Mouse (Mus musculus): ENCODE measurements at regions not wholly inside any gene's neighbourhood (a gene's known extent, or its start where the extent isn't known, plus 50 kb on each side); places are given as distances from the start of the nearest gene placed in this dataset.
A peak's percentile ranks its signal among the peaks of the same experiment; 100 is the strongest.

DNA sequence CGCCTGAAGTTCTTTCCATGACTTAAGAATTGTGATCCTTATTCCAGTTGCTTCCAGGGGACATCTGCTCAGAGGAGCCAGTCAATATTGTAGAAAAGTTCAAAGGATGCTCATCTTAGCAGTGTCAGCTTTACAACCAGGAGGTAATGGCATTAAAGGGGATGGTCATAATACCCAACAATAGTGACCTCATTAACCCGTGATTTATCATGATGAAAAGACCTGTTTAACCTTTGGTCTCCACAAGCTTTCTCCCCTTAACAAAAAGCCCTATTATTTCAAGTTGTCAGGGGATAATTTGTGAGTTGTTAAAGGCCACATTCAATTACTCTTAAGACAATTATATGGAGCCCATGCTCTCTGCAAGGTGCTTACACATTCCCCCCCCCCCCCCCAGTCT, 54.3 kb upstream of the Htatip2 start:
- peaks cover 34% of the 10 kb centered on the region for H3K4me1 ChIP-seq (ENCODE audit: control insufficient read depth, insufficient read depth, low read length)
- 18% methylated on average over 2 of the region's 2 CpGs for WGBS

DNA sequence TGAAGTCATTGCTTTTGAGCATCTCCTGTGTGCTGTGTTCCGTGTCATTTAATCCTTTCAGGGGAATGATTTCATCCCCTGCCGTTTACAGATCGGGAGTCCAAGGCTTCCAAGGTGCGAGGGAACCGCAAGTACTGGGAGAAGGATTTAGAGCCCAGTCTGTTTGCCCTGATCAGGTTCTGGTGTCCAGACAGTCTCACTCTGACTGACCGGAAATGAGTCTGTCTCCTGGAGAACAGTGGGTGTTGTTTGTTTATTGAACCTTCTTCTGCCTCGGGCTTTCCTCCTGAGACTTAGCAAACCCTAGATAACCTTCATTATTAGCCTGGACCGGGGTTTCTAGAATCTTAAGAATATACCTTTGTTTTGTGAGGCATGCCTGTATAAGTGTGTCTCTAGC, 58.2 kb upstream of the Htatip2 start:
- Histone ChIP-seq H3K27ac (ENCODE audit: low read depth, low read length) (no peak overlapping the region), H3K4me2 (no peak overlapping the region; the same call in 1 of the 2 replicates), H3K4me3 (ENCODE audit: low read depth, low read length) (no peak overlapping the region), H3K27me3 (ENCODE audit: control insufficient read depth, insufficient read depth, low read length) (peaks cover 79% of the 10 kb centered on the region), H3K9me3 (ENCODE audit: control insufficient read depth, low read length) (no peaks in the 10 kb centered on the region), H3K4me1 (ENCODE audit: control insufficient read depth, insufficient read depth, low read length) (peaks cover 38% of the 10 kb centered on the region), H3K36me3 (ENCODE audit: control insufficient read depth, insufficient read depth, low read length) (no peaks in the 10 kb centered on the region), H3K9ac (ENCODE audit: low read length) (no peak overlapping the region)
- peak; percentile 85 for DNase-seq (ENCODE audit: low spot score, missing footprints)
- 17% methylated on average over 8 of the region's 8 CpGs for WGBS
- no peak for ATAC-seq (ENCODE audit: low FRiP score)

More for the DNA sequence above, 54.3 kb upstream of the Htatip2 start:
- Histone ChIP-seq H3K4me2 (no peak overlapping the region), H3K27me3 (ENCODE audit: control insufficient read depth, insufficient read depth, low read length) (peaks cover 67% of the 10 kb centered on the region), H3K36me3 (ENCODE audit: control insufficient read depth, insufficient read depth, low read length) (no peaks in the 10 kb centered on the region), H3K27ac (ENCODE audit: low read depth, low read length) (no peak overlapping the region), H3K4me3 (ENCODE audit: low read depth, low read length) (no peak overlapping the region), H3K9me3 (ENCODE audit: control insufficient read depth, low read length) (no peaks in the 10 kb centered on the region), H3K9ac (ENCODE audit: low read length) (no peak overlapping the region)
- no peak for DNase-seq (ENCODE audit: low spot score, missing footprints)
- ATAC-seq (ENCODE audit: low FRiP score), result no peak

DNA sequence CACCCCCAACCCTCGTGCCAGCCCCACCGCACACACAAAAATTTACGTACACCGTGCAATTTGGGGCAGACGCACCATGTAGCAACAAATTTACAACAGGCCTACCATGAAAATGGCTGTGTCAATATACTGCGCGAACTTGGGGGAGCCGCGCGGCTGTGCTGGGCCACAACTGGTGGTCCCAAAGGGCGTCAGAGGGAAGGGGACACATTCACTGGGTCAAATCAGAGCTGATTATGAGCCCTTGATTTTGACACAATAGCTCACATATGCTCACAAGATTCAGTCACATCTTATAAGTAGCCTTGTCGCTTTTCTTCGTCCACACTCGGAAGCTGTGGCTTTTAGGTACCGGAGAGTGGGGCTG, 58.9 kb upstream of the Htatip2 start:
- WGBS, result 34% methylated on average over 15 of the region's 15 CpGs
- H3K9ac ChIP-seq (ENCODE audit: low read length), result no peak overlapping the region
- H3K9me3 ChIP-seq (ENCODE audit: control insufficient read depth, low read length), result no peaks in the 10 kb centered on the region
- no peak overlapping the region for H3K4me2 ChIP-seq
- H3K4me3 ChIP-seq (ENCODE audit: low read depth, low read length), result no peak overlapping the region
- H3K4me1 ChIP-seq (ENCODE audit: control insufficient read depth, insufficient read depth, low read length), result peaks cover 33% of the 10 kb centered on the region
- peak; percentile 93 for DNase-seq (ENCODE audit: low spot score, missing footprints)
- no peaks in the 10 kb centered on the region for H3K36me3 ChIP-seq (ENCODE audit: control insufficient read depth, insufficient read depth, low read length)
- H3K27me3 ChIP-seq (ENCODE audit: control insufficient read depth, insufficient read depth, low read length), result peaks cover 75% of the 10 kb centered on the region
- no peak overlapping the region for H3K27ac ChIP-seq (ENCODE audit: low read depth, low read length)
- peak; percentile 20; the same call in 1 of the 2 replicates for ATAC-seq (ENCODE audit: low FRiP score)

DNA sequence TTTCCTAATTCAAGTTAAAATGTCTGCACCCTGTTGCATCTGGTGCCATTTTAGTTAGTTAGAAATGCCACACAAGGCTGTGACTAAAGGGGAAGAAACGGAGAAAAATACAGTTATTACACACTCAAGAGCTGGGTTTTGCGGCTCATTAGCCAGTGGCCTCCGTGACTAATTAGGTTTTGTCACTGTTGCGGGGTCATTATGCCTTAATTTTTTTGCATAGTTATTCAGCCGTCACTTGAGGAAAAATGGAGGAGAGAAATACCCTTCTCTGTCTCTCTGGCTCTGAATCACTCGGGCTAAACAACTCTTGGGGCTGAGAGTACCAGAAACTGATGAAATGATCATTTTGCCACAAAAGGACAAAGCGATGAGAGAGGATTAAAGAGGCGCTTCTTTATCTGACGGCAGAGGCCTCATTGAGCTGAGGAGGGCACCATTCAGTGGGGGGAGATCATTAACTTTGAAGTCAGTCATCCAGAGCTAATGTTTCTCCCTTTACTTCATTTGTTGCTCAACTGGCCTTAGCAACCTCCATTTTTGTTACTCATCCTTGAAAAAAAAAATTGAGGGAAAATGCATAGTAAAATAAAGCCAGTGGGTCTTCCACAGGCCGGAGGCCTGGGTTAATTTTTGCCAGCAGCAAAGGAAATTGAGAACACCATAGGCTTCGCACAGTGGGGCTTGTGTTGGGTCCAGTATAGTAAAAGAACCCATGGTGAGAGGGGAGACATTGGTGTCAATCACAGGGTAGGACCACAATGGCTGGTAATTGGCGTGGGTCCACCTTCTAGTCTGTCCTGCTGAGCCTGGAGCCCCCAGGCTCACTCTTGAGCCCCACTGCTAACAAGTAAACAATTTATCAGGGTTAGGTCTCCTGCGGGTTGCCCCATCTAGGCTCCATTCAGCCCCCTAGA, 59.5 kb upstream of the Htatip2 start:
- H3K4me1 ChIP-seq (ENCODE audit: control insufficient read depth, insufficient read depth, low read length), result peaks cover 33% of the 10 kb centered on the region
- H3K9ac ChIP-seq (ENCODE audit: low read length), result no peak overlapping the region
- WGBS, result 15% methylated on average over 13 of the region's 13 CpGs
- H3K36me3 ChIP-seq (ENCODE audit: control insufficient read depth, insufficient read depth, low read length), result no peaks in the 10 kb centered on the region
- ATAC-seq (ENCODE audit: low FRiP score) (peak; percentile 64), DNase-seq (ENCODE audit: low spot score, missing footprints) (peak; percentile 94)
- H3K4me3 ChIP-seq (ENCODE audit: low read depth, low read length), result no peak overlapping the region
- H3K27ac ChIP-seq (ENCODE audit: low read depth, low read length), result no peak overlapping the region
- no peak overlapping the region for H3K4me2 ChIP-seq
- peaks cover 74% of the 10 kb centered on the region for H3K27me3 ChIP-seq (ENCODE audit: control insufficient read depth, insufficient read depth, low read length)
- H3K9me3 ChIP-seq (ENCODE audit: control insufficient read depth, low read length), result no peaks in the 10 kb centered on the region

DNA sequence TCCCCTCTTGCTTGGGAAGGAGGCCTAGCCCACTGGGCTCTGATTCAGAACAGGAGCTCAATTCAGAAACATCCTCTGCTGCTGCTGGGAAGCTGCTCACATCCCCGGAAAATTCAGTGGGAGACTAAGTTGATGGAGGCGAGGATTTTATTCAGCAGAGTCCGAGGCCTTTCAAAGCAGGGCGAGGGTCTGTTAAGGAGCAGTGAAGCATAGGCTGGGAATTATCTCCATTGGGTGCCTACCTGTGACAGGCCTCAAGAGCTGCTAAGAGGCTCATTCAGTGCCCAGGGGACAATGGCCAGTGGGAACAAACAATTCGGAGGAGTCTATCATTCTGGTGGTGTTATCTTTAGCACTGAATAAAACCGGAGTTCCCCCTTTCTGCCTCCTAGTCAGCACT, 59.6 kb upstream of the Dbx1 start:
- Histone ChIP-seq H3K9me3 (ENCODE audit: control insufficient read depth, low read length) (no peaks in the 10 kb centered on the region), H3K9ac (ENCODE audit: low read length) (no peak overlapping the region), H3K27me3 (ENCODE audit: control insufficient read depth, insufficient read depth, low read length) (peaks cover 70% of the 10 kb centered on the region), H3K36me3 (ENCODE audit: control insufficient read depth, insufficient read depth, low read length) (no peaks in the 10 kb centered on the region), H3K4me1 (ENCODE audit: control insufficient read depth, insufficient read depth, low read length) (peaks cover 27% of the 10 kb centered on the region), H3K27ac (ENCODE audit: low read depth, low read length) (no peak overlapping the region), H3K4me3 (ENCODE audit: low read depth, low read length) (no peak overlapping the region), H3K4me2 (no peak overlapping the region)
- DNase-seq (ENCODE audit: low spot score, missing footprints) (peak; percentile 85), ATAC-seq (ENCODE audit: low FRiP score) (peak; percentile 51)
- WGBS, result 5% methylated on average over 6 of the region's 6 CpGs

DNA sequence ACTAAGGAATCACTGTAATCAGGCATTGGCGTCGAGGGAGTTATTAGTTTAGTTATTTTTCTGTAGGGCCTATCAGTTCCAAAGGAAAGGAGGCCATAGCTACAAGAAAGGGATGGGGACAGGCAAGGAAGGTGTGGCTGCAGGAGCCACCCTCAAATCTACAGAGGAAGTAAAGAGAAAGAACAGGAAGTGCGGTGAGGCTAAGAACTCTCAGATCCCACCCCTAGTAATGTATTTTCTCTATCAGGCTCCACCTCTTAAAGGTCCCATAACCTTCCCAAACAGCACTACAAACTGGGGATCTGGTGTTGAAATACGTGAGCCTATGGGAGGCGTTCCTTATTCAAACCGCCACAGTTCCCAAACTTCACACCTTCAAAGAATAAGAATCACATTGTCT, 52.9 kb upstream of the Dbx1 start:
- WGBS, result 39% methylated on average over 6 of the region's 6 CpGs
- DNase-seq (ENCODE audit: low spot score, missing footprints), result no peak
- H3K4me3 ChIP-seq (ENCODE audit: low read depth, low read length), result no peak overlapping the region

DNA sequence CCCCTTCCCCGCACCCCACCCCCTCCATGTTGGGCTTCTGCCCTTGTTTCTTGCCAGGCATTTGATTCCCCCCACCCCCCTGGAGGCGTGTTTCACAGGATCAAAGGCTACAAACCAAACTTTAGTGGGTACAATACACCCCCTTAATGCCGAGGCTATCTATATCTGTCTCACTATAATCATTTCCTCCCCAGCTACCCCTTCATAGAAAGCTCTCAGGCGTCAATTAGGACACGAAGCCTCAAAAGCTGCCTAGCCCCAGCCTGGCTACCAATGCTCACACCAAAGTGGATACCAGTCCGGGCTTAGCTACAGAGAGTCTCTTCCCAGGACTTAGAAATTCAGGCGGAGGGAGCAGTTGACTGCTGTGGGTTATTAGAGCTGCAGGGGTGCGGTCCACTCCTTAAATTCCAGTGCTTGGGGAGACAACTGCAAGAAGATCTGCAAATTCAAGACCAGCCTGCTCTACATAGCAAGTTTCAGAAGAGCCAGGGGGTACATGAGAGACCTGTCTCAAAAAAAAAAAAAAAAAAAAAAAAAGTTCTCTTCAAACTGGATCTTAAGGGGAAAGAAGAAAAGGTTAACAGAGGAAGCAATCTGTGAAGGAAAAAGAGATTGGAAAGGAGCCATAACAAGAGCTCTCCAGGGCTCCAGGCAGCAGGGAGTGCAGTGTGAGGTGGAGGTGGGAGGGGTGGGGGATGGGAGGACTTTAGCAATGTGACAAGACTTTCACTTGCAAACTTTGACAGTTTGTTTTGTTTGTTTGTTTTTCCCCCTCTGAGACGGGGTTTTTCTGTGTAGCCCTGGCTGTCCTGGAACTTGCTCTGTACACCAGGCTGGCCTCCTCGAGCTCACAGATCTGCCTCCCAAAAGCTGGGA, 52.1 kb upstream of the Dbx1 start:
- no peak overlapping the region for H3K27ac ChIP-seq (ENCODE audit: low read depth, low read length)
- 6% methylated on average over 10 of the region's 10 CpGs for WGBS
- peak; percentile 89 for DNase-seq (ENCODE audit: low spot score, missing footprints)
- peak; percentile 14; the same call in 1 of the 2 replicates for ATAC-seq (ENCODE audit: low FRiP score)
- H3K4me2 ChIP-seq, result no peak overlapping the region
- no peaks in the 10 kb centered on the region for H3K9me3 ChIP-seq (ENCODE audit: control insufficient read depth, low read length)
- H3K9ac ChIP-seq (ENCODE audit: low read length), result no peak overlapping the region
- H3K27me3 ChIP-seq (ENCODE audit: control insufficient read depth, insufficient read depth, low read length), result peaks cover 81% of the 10 kb centered on the region
- no peak overlapping the region for H3K4me3 ChIP-seq (ENCODE audit: low read depth, low read length)
- H3K36me3 ChIP-seq (ENCODE audit: control insufficient read depth, insufficient read depth, low read length), result no peaks in the 10 kb centered on the region
- peaks cover 15% of the 10 kb centered on the region for H3K4me1 ChIP-seq (ENCODE audit: control insufficient read depth, insufficient read depth, low read length)

More for the DNA sequence above, 52.9 kb upstream of the Dbx1 start:
- Histone ChIP-seq H3K9ac (ENCODE audit: low read length) (no peak overlapping the region), H3K36me3 (ENCODE audit: control insufficient read depth, insufficient read depth, low read length) (no peaks in the 10 kb centered on the region), H3K4me1 (ENCODE audit: control insufficient read depth, insufficient read depth, low read length) (peaks cover 15% of the 10 kb centered on the region), H3K4me2 (no peak overlapping the region), H3K9me3 (ENCODE audit: control insufficient read depth, low read length) (no peaks in the 10 kb centered on the region), H3K27ac (ENCODE audit: low read depth, low read length) (no peak overlapping the region), H3K27me3 (ENCODE audit: control insufficient read depth, insufficient read depth, low read length) (peaks cover 79% of the 10 kb centered on the region)
- no peak for ATAC-seq (ENCODE audit: low FRiP score)

DNA sequence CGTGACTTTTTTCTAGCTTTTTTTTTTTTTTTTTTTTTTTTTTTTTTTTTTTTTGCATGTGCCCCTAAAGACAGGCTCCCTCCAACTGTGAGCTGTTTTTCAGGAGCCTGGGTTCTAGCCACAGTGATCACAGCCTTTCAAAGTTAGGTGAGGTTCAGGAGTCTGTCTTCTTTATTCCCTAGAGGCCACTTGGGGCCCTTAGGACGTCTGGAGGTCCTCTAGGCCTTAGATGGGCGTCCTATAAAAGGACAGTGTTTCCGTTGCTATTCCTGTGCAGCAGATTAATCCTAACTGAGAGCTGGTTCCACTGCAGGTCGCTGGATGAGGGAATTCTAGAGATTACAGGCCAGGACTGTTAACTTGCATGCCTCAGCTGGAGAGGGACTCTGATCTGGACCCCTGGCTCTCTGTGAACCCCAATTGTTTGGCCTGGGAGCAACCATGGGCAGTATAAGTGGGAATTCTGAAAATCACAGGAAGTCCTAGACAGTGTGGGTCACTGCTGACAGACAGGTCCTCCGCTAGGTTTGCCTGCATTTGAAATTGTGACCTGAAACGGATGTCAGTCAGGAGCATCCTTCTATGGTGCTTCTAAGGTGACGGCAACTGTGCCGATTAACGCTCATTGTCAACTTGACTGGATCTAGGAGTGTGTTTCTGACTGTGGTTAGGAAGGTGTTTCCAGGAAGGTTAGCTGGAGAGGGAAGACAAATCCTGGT, 51.2 kb upstream of the Dbx1 start:
- peaks cover 15% of the 10 kb centered on the region for H3K4me1 ChIP-seq (ENCODE audit: control insufficient read depth, insufficient read depth, low read length)
- no peak overlapping the region for H3K27ac ChIP-seq (ENCODE audit: low read depth, low read length)
- no peak overlapping the region for H3K4me3 ChIP-seq (ENCODE audit: low read depth, low read length)
- DNase-seq (ENCODE audit: low spot score, missing footprints), result peak; percentile 91
- H3K27me3 ChIP-seq (ENCODE audit: control insufficient read depth, insufficient read depth, low read length), result peaks cover 81% of the 10 kb centered on the region
- H3K9ac ChIP-seq (ENCODE audit: low read length), result no peak overlapping the region
- 11% methylated on average over 10 of the region's 10 CpGs for WGBS
- no peak overlapping the region for H3K4me2 ChIP-seq
- no peaks in the 10 kb centered on the region for H3K36me3 ChIP-seq (ENCODE audit: control insufficient read depth, insufficient read depth, low read length)
- ATAC-seq (ENCODE audit: low FRiP score), result peak; percentile 63
- H3K9me3 ChIP-seq (ENCODE audit: control insufficient read depth, low read length), result no peaks in the 10 kb centered on the region

Data from midbrain, embryonic 11.5 days (tissue).